Mouse (Mus musculus) adrenal gland, postnatal 10 days (tissue): ENCODE measurements around the gene Slc43a1. TPM values are rescaled to one million over a fixed set of nuclear protein-coding genes. Genes with fewer than 3 reads are reported as not detected.

Source experiments
- DNase-seq: peaks from one replicate; pipeline ENCODE4 v3.0.0; 2021; ENCODE audit warnings: mixed read lengths
- total RNA-seq, 2 experiments: library from RNA; stranded (reverse); gene quantifications; 2 replicates each; pipeline ENCODE4 v1.2.3; 2021

Gene Slc43a1
- total RNA-seq, 2 experiments from 2014 or later: 7.9 to 8.0 TPM

- DNase-seq: peak; percentile 90
Measured at GRCm38 (mm10) chr2:84831666-84832391, 6.8 kb upstream of the Slc43a1 start.

GRCm38 (mm10) chr2:84837107-84837506 is 1.5 kb upstream of the Slc43a1 start:
- DNase-seq: no peak

DNA sequence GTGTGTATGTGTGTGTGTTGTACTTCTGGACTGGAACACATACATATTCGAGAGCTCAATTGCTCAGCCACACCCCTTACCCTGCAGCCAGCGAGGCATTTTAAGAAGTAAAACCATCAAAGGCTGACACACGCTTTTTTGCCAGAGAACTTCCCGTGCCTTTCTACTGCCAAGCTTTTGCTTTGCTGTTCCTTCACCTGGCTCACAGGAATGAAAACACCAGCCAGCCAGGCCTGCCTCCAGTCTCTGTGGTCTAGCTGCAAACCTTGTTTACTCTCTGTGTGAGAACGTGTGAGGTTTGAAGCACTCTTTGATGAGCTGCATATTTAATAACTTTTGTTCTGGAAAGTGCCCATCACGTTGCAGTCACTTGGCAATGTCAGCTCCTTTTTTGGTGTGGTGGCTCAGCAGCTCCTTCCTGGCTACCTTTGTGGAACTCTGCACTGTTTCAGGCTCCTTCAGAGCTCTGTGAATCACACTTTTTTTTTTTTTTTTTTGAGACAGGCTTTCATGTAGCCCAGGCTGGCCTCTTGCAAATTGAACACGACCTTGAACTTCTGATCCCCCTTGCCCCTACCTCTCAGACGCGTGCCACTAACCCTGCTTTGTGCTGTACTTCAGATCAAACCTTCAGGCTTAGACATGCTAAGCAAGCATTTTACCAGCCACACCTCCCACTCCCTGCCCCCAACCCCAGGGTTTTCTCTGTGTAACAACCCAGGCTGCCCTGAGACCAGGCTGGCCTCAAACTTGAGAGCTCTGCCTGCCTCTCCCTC is 645 bp upstream of the Slc43a1 start:
- no peak for DNase-seq

- peak; percentile 36 for DNase-seq
Measured at GRCm38 (mm10) chr2:84838993-84839980, 637 bp downstream of the Slc43a1 start.

- peak; percentile 72 for DNase-seq
Measured at GRCm38 (mm10) chr2:84840016-84840747, 1.5 kb downstream of the Slc43a1 start.

DNA sequence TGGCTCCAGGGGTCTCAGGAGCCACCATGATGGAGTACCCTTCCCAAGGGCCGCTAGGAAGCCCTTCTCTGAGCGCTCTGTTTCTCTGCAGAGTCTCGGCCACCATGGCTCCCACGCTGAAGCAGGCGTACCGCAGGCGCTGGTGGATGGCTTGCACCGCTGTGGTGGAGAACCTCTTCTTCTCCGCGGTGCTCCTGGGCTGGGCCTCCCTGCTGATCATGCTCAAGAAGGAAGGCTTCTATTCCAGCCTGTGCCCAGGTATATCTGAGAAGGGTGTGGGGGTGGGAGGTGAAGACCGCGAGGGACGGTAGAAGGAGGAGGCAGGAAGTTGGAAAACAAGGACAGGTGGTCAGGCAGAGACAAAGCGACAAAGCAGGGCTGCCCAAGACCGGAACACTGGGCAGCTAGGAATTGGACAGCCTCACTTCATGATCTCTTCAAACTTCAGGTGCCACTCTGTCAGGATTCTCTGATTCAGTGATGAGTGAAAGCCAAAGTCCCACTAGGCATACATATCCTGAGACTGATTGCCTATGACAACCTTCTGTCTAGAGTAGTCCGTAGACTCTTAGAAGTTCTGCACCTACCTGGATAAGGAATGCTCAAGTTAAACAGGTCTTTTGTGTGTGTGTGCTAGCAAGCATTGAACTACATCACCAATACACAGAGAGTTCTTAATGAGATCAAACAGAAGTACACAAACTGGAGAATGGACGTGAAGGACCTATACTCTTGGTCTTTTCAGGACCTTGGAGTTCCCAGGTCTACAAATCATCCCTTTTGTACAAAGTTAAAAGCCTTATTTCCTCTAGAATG is 2.3 kb downstream of the Slc43a1 start:
- DNase-seq: no peak

DNA sequence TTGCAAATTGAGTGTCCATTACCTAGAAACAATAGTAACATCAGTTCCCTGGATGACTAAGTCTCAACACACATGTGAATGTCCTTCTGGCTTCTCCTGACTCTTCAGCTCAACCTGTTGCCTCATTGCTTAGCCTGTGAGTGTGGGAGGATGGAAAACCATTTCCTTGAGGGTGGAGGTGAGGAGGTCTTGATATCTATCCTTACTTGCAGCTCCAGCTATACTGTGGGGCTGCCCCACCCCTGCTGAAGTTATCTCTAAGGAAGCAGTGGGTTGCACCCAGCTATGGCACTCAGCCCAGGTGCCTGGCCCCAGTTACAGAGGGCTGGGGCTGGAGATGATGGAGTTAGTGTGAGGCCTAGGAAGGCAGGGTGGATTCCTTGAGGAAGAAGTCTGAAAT is 3.3 kb downstream of the Slc43a1 start:
- DNase-seq: no peak

DNA sequence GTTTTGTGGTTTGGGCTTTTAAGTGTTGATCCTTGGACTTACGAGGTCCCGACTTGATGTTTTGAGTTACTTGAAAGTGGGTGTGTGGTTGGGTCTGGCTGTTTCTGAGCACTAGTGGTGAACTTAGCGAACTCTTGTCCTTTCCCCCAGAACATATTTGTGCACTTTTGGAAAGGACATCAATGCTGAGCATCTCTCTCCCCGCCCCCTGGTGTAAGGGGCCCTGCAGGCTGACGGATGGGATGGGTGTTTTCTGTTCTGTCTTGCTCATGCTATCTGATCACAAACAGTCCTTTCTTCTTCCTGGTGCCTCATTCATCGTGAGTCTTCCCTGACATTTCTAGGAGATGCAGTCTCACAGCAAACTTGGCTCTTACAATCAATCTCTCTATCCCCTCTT is 5.0 kb downstream of the Slc43a1 start:
- DNase-seq: no peak

DNA sequence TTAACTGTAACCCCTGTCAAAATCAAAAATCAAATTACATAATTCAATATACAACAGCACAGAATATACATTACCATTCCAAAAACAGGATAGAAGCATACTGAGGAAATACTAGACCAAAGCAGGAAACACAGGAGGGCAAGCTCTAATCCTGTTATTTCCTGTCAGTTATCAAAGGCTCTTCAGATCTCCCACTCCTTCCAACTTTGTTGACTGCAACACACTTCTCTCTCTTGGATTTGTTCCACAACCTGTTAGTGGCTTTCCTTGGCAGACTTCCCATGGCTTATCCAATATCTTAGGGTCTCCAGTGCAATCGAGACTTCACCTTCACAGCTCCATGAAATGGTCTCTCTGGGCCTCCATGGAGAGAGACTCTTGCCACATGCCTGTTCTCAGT is 6.6 kb downstream of the Slc43a1 start:
- DNase-seq: no peak

DNA sequence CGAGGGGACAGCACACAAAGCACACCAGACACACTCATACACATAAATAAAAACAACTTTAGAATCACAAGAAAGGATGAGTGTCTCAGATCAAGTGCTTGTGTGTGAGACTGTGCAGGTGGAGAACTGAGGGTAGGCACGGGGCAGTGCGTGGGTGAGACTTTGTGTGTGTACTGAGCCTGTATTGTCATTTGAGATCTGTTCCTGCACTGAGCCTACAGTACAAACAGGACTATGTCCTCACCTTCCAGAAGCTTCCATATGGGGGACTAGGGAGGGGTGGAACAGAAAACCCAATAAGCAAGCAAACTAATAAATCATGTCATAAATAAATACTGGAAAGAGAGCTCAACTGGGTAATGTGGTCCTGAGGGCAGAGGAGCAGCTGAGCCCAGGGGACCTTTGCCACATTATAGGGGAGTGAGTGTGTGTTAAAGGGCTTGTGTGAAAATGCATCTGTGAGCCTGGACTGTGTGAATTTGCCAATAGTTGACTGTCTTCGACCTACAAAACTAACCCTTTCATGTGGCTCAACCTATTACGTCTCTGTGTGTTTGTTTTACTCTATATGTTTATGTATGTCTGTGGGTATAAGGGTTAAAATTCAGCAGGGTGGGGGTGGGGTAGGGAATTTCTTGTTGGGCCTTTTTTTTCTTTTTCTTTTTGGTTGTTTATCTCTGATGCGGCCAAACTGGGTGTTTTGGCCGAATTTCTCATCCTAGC is 11.9 kb downstream of the Slc43a1 start:
- DNase-seq: no peak

GRCm38 (mm10) chr2:84851130-84852040 is 12.7 kb downstream of the Slc43a1 start:
- peak; percentile 85 for DNase-seq

- peak; percentile 63 for DNase-seq
Measured at GRCm38 (mm10) chr2:84855732-84856131, 17.1 kb downstream of the Slc43a1 start.

DNA sequence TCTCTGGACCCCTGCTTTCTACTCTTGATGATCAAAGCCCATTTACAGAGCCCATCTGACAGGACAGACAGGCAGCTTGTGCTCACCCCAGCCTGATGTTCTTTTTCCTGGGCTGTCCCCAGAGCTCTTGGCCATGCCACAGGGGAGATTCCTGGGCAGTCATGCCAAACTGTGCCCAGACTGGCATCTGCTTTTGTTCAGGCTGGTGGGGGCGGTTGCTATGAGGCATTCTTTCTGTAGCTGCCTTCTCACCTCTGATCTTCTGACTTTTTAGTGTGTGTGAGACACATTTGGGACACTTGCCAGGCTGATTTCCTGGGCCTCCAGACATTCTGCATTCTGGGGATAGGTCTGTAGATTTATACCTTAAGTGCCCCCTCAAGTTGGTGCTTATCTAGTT is 19.9 kb downstream of the Slc43a1 start:
- peak; percentile 14 for DNase-seq

DNA sequence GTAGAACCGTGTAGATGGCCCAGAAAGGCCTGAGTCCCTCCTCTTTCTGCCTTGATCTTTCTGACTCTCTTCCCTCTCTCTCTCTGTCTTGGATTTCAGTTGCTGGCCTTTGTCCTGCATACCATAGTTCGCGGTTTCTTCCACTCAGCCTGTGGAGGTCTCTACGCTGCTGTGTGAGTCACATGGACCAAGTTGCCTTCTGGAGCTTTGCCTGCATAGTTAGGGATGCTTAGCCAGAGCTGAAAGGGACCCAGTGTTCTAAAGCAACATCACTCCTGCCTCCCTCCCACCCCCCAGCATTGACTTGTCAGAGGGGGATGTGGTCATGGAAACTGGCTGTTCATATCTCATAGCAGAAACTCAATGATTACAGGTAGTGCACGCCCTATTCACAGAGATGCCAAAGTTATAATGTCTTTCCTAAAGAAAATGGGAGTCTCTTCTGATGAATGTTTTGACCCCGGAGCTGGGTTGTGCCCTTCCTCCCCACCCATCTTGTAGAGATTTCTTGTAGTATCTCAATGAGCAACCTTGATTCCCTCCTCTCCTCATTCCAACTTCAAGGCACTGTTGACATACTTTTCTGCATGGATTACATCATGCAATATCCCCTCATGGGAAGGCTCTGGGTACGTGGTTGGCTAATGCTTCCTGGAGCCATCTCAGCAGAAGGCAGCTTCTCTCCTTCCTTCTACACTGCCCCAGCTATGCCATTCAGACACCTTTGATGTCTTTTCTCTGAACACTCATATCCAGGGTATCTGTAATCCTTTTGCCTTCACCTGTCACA is 21.5 kb downstream of the Slc43a1 start:
- peak; percentile 20 for DNase-seq

DNA sequence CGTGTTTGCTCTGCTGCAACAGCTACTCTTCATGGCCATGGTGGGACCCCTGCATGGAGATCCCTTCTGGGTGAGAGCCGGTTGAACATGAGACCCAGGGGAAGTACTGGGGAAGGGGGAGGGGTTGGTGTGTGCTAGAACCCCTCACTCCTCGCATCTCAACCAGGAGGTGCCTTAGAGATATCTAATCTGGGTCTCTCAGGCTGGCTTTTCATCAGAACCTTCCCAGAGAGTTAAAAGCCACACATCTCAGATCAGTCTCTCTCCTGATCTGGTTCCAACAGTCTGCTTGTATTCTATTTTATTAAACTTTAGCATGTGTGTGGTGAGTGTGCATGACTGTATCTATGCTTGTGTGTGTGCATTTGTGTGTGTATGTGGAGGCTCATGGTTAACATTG is 22.8 kb downstream of the Slc43a1 start:
- no peak for DNase-seq

GRCm38 (mm10) chr2:84862231-84862630 is 23.6 kb downstream of the Slc43a1 start:
- peak; percentile 60 for DNase-seq

GRCm38 (mm10) chr2:84865616-84866571 is 27.2 kb downstream of the Slc43a1 start:
- DNase-seq: peak; percentile 67
